Mouse (Mus musculus) myocyte (in vitro differentiated cells): ENCODE measurements around the gene Agpat4. TPM values are rescaled to one million over a fixed set of nuclear protein-coding genes. Genes with fewer than 3 reads are reported as not detected.

Source experiments
- H3K27me3 ChIP-seq: one replicate; pipeline ENCODE4 v1.6.1; 2011; ENCODE audit not compliant: control insufficient read depth, insufficient read depth, insufficient read length
- H3K36me3 ChIP-seq: one replicate; pipeline ENCODE4 v1.6.1; 2011; ENCODE audit not compliant: control insufficient read depth, insufficient read depth
- H3K4me2 ChIP-seq: one replicate; pipeline ENCODE4 v1.6.1; 2011; ENCODE audit warnings: low read depth, control low read depth
- H3K4me3 ChIP-seq: one replicate; pipeline ENCODE4 v1.5.1; 2011; ENCODE audit warnings: mild to moderate bottlenecking, control low read depth, moderate library complexity
- H3K79me2 ChIP-seq: one replicate; pipeline ENCODE4 v1.6.1; 2011; ENCODE audit not compliant: control insufficient read depth, insufficient read depth
- H3ac ChIP-seq: one replicate; pipeline ENCODE4 v1.6.1; 2011; ENCODE audit not compliant: control insufficient read depth, insufficient read length
- CEBPB ChIP-seq: IDR thresholded peaks from 2 replicates; pipeline ENCODE4 v1.6.1; 2011; ENCODE audit warnings: mild to moderate bottlenecking, moderate library complexity; ENCODE audit not compliant: poor library complexity, insufficient read depth, severe bottlenecking
- E2F4 ChIP-seq: IDR thresholded peaks from one replicate; pipeline ENCODE4 v1.6.1; 2011; ENCODE audit warnings: mild to moderate bottlenecking, control low read depth, moderate library complexity; ENCODE audit not compliant: insufficient read depth
- MAX ChIP-seq: IDR thresholded peaks from one replicate; pipeline ENCODE4 v1.6.1; 2011; ENCODE audit warnings: low read depth, mild to moderate bottlenecking, control low read depth
- MYOD1 ChIP-seq, 3 experiments: IDR thresholded peaks; one replicate each; pipeline ENCODE4 v1.6.1; 2011; ENCODE audit warnings: control low read depth in 2 of 3, low read depth in 2 of 3, mild to moderate bottlenecking in 2 of 3, moderate library complexity in 1 of 3; ENCODE audit not compliant: insufficient read length in 2 of 3, control insufficient read depth in 1 of 3
- MYOG ChIP-seq, 3 experiments: IDR thresholded peaks; one replicate each; pipeline ENCODE4 v1.6.1; 2011; ENCODE audit warnings: control low read depth in 2 of 3, low read depth in 2 of 3, mild to moderate bottlenecking in 2 of 3; ENCODE audit not compliant: insufficient read length in 2 of 3, control insufficient read depth in 1 of 3, insufficient read depth in 1 of 3
- POLR2A ChIP-seq: IDR thresholded peaks from one replicate; pipeline ENCODE4 v1.6.1; 2011; ENCODE audit warnings: low read depth, mild to moderate bottlenecking, control low read depth, moderate library complexity; ENCODE audit not compliant: insufficient read length
- POLR2AphosphoS2 ChIP-seq: IDR thresholded peaks from one replicate; pipeline ENCODE4 v1.6.1; 2011; ENCODE audit warnings: low read depth, control low read depth; ENCODE audit not compliant: insufficient read length
- REST ChIP-seq: IDR thresholded peaks from one replicate; pipeline ENCODE4 v1.6.1; 2011; ENCODE audit warnings: mild to moderate bottlenecking, control low read depth, moderate library complexity; ENCODE audit not compliant: insufficient read depth, insufficient read length
- SRF ChIP-seq: IDR thresholded peaks from one replicate; pipeline ENCODE4 v1.6.1; 2011; ENCODE audit warnings: low read depth; ENCODE audit not compliant: control insufficient read depth, insufficient read length
- TCF12 ChIP-seq: IDR thresholded peaks from one replicate; pipeline ENCODE4 v1.6.1; 2011; ENCODE audit warnings: mild to moderate bottlenecking, control low read depth; ENCODE audit not compliant: poor library complexity, insufficient read depth, severe bottlenecking
- TCF3 ChIP-seq: IDR thresholded peaks from one replicate; pipeline ENCODE4 v1.6.1; 2011; ENCODE audit warnings: low read depth, control low read depth; ENCODE audit not compliant: insufficient read length
- USF1 ChIP-seq: IDR thresholded peaks from one replicate; pipeline ENCODE4 v1.6.1; 2011; ENCODE audit warnings: low read depth, mild to moderate bottlenecking, control low read depth, moderate library complexity
- polyA plus RNA-seq: library from polyadenylated mRNA; unstranded; fragments of >200 nt; fragmentation: generic; extraction: Trizol; gene quantifications from one replicate; pipeline ENCODE4 v1.2.1, GENCODE M21; 2012; ENCODE audit warnings: missing spikeins

Gene Agpat4
- polyA plus RNA-seq, 1 experiment, result 35.8 TPM

DNA sequence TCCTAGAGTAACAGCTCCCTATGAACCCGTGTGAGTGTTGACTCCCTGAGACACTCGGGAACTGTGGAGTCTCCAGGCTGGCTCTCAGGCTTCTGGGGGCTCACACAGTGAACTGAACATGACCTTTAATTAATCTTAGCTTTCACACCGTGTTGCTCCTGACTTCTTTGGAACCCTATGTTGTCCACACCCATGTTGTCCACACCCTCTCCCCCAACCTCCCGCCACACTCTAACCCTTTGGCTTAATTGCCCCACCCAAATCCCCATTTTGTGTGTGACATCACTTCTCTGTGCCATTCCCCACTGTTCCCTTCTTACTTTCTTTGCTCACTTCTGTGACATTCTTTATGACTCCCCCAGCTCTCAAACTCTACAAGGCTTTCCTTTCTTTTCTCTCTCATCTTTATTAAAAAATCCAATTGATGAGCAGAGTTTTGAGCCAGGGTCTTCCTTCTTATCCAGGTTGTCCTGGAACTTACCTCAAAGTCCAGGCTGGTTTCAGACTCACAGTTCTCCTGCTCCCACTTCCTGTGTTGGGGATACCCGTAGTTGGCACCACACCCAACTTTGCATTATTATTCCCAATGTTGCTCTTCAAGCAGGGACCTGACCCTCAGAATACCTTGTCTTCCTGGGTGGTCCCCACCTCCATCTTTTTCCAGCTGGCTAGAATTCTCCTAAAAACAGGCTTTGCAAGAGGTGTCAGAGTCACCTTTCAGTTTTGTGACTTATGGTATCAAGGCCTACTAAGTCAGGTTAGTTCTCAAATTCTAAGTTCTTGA lies 64.4 kb downstream of the Agpat4 start:
- Histone ChIP-seq H3ac (no peak overlapping the region), H3K79me2 (no peaks in the 10 kb centered on the region), H3K4me3 (no peak overlapping the region), H3K27me3 (no peaks in the 10 kb centered on the region), H3K36me3 (no peaks in the 10 kb centered on the region), H3K4me2 (no peak overlapping the region)
- TF ChIP-seq MYOG (IDR thresholded peaks at IDR 0.05; ENCODE audit: control insufficient read depth in 1 of 3, insufficient read depth in 1 of 3, insufficient read length in 2 of 3, low read depth in 2 of 3), result no peak
- no peak for TF ChIP-seq TCF3
- no peak for TF ChIP-seq REST
- TF ChIP-seq MYOD1 (IDR thresholded peaks at IDR 0.05; ENCODE audit: control insufficient read depth in 1 of 3, insufficient read length in 2 of 3, low read depth in 2 of 3), result no peak
- TF ChIP-seq CEBPB, result no peak
- no peak for TF ChIP-seq POLR2AphosphoS2
- TF ChIP-seq SRF, result no peak
- TF ChIP-seq TCF12, result no peak
- no peak for TF ChIP-seq MAX
- no peak for TF ChIP-seq E2F4
- no peak for TF ChIP-seq USF1
- TF ChIP-seq POLR2A, result no peak

GRCm38 (mm10) chr17:12184283-12184682 lies 65.8 kb downstream of the Agpat4 start:
- Histone ChIP-seq H3K79me2 (no peaks in the 10 kb centered on the region), H3ac (no peak overlapping the region), H3K36me3 (no peaks in the 10 kb centered on the region), H3K4me2 (no peak overlapping the region), H3K27me3 (no peaks in the 10 kb centered on the region), H3K4me3 (no peak overlapping the region)
- TF ChIP-seq E2F4 (no peak), POLR2A (no peak), TCF12 (no peak), MYOD1 (IDR thresholded peaks at IDR 0.05; ENCODE audit: control insufficient read depth in 1 of 3, insufficient read length in 2 of 3, low read depth in 2 of 3) (no peak), POLR2AphosphoS2 (no peak), REST (no peak), MYOG (IDR thresholded peaks at IDR 0.05; ENCODE audit: control insufficient read depth in 1 of 3, insufficient read depth in 1 of 3, insufficient read length in 2 of 3, low read depth in 2 of 3) (no peak), USF1 (no peak), SRF (no peak)

DNA sequence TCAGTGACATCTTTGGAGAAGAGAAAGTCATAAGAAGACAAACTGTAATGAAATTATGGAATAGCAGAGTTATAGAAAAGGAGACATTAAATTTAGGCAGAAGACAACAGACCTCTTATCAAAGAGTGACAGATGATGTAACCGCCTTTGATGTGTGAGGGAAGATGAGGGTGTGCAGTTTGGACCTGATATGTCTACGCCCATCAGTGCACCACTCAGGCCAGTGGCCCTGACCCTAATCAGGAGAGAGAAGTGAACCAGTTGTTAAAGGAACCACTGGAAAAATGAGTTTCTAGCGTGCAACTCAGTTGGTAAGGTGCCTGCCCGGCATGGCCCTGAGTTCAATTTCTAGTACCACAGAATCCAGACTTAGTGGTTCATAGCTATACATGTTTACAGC lies 67.4 kb downstream of the Agpat4 start:
- no peak for TF ChIP-seq CEBPB
- TF ChIP-seq POLR2A, result no peak
- Histone ChIP-seq H3K4me2 (no peak overlapping the region), H3K79me2 (no peaks in the 10 kb centered on the region), H3ac (no peak overlapping the region), H3K27me3 (no peaks in the 10 kb centered on the region), H3K36me3 (no peaks in the 10 kb centered on the region), H3K4me3 (no peak overlapping the region)

DNA sequence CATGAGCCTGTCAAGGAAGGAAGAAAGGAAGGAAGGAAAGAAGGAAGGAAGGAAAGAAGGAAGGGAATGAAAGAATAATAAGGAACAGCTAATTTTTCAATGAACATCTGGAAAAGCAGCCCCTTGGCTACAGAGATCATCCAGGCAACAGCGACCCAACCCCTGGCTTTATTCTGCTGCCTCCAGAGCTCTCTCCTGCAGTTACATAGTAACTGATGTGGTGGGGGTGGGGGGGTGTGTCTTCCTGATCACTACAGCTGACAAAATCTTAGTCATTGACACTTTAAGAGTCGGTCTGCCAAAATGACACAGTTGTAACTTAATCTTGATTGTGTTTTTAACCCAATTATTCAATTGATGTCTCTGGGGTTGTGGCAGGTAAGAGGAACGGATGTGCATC lies 67.8 kb downstream of the Agpat4 start:
- H3K79me2 ChIP-seq, result no peaks in the 10 kb centered on the region
- no peaks in the 10 kb centered on the region for H3K36me3 ChIP-seq
- no peak overlapping the region for H3K4me2 ChIP-seq
- H3ac ChIP-seq, result no peak overlapping the region
- TF ChIP-seq TCF3 (no peak), E2F4 (no peak), POLR2A (no peak), MYOG (IDR thresholded peaks at IDR 0.05; ENCODE audit: control insufficient read depth in 1 of 3, insufficient read depth in 1 of 3, insufficient read length in 2 of 3, low read depth in 2 of 3) (no peak), POLR2AphosphoS2 (no peak)
- no peak overlapping the region for H3K4me3 ChIP-seq
- H3K27me3 ChIP-seq, result no peaks in the 10 kb centered on the region

- H3K4me2 ChIP-seq, result no peak overlapping the region
- H3K79me2 ChIP-seq, result no peaks in the 10 kb centered on the region
- H3K36me3 ChIP-seq, result no peaks in the 10 kb centered on the region
- H3K4me3 ChIP-seq, result no peak overlapping the region
- no peak overlapping the region for H3ac ChIP-seq
- TF ChIP-seq CEBPB (no peak), MYOD1 (IDR thresholded peaks at IDR 0.05; ENCODE audit: control insufficient read depth in 1 of 3, insufficient read length in 2 of 3, low read depth in 2 of 3) (no peak), USF1 (no peak), REST (no peak), TCF12 (no peak), E2F4 (no peak), MAX (no peak), MYOG (IDR thresholded peaks at IDR 0.05; ENCODE audit: control insufficient read depth in 1 of 3, insufficient read depth in 1 of 3, insufficient read length in 2 of 3, low read depth in 2 of 3) (no peak), POLR2AphosphoS2 (no peak)
- no peaks in the 10 kb centered on the region for H3K27me3 ChIP-seq
Measured at GRCm38 (mm10) chr17:12187782-12188181, 69.3 kb downstream of the Agpat4 start.
